Mouse (Mus musculus): ENCODE measurements around the gene Rspry1. TPM values are rescaled to one million over a fixed set of nuclear protein-coding genes. Genes with fewer than 3 reads are reported as not detected.

The Rspry1 gene
- 41.8 and 42.7 TPM in 2 replicates for polyA plus RNA-seq (2016; fragmentation: Nextera tagmentation; extraction: Ambion mirVana)

- Histone ChIP-seq H3K27ac (peak within 1 kb of the TSS; percentile 97), H3K9me3 (no peaks in the 10 kb centered on the region), H3K4me3 (peak within 1 kb of the TSS; percentile 99), H3K27me3 (ENCODE audit: insufficient read depth, poor library complexity, severe bottlenecking) (no peaks in the 10 kb centered on the region), H3K36me3 (no peaks in the 10 kb centered on the region; the same call in 1 of the 2 replicates), H3K4me1 (replicated peaks) (peaks cover 26% of the 10 kb centered on the region)
- under 1% methylated on average over 55 of the region's 55 CpGs for WGBS
- peak; percentile 100 for DNase-seq (ENCODE audit: low spot score)
Observed at GRCm38 (mm10) chr8:94601607-94602385, at the start of gene Rspry1, which contains the start of gene Fam192a. Gene Rspry1, plus strand, starts transcription at chr8:94601937. Gene Fam192a, minus strand, starts transcription at chr8:94601997.

GRCm38 (mm10) chr8:94552696-94553095 lies 49.0 kb upstream of the Rspry1 start:
- Histone ChIP-seq H3K9me3 (no peaks in the 10 kb centered on the region), H3K27me3 (ENCODE audit: insufficient read depth, poor library complexity, severe bottlenecking) (peaks cover 33% of the 10 kb centered on the region), H3K36me3 (no peaks in the 10 kb centered on the region), H3K4me1 (replicated peaks) (peaks cover 55% of the 10 kb centered on the region), H3K4me3 (no peak overlapping the region), H3K27ac (peak overlapping the region; percentile 87)
- 84% methylated on average over 2 of the region's 2 CpGs for WGBS
- DNase-seq (ENCODE audit: low spot score): no peak

- Histone ChIP-seq H3K4me3 (no peak overlapping the region), H3K4me1 (replicated peaks) (peaks cover 38% of the 10 kb centered on the region), H3K9me3 (no peaks in the 10 kb centered on the region), H3K27me3 (ENCODE audit: insufficient read depth, poor library complexity, severe bottlenecking) (peaks cover 38% of the 10 kb centered on the region), H3K27ac (no peak overlapping the region), H3K36me3 (no peaks in the 10 kb centered on the region)
- 87% methylated on average over 3 of the region's 3 CpGs for WGBS
- no peak for DNase-seq (ENCODE audit: low spot score)
Observed at GRCm38 (mm10) chr8:94557281-94557680, 44.5 kb upstream of the Rspry1 start.

- H3K27ac ChIP-seq: no peak overlapping the region
- no peaks in the 10 kb centered on the region for H3K9me3 ChIP-seq
- no peaks in the 10 kb centered on the region for H3K36me3 ChIP-seq
- H3K4me3 ChIP-seq: 0 out of 2 replicates have a peak overlapping the region, but pooled peaks have one; percentile 5
- peaks cover 32% of the 10 kb centered on the region for H3K27me3 ChIP-seq (ENCODE audit: insufficient read depth, poor library complexity, severe bottlenecking)
- peak; percentile 56 for DNase-seq (ENCODE audit: low spot score)
- 24% methylated on average over 5 of the region's 5 CpGs for WGBS
- peaks cover 36% of the 10 kb centered on the region for H3K4me1 ChIP-seq (replicated peaks)
Observed at GRCm38 (mm10) chr8:94561256-94561655, 40.5 kb upstream of the Rspry1 start.

- H3K4me1 ChIP-seq (replicated peaks): peaks cover 46% of the 10 kb centered on the region
- no peak for DNase-seq (ENCODE audit: low spot score)
- H3K9me3 ChIP-seq: no peaks in the 10 kb centered on the region
- no peak overlapping the region for H3K4me3 ChIP-seq
- H3K36me3 ChIP-seq: no peaks in the 10 kb centered on the region
- no peak overlapping the region for H3K27ac ChIP-seq
- H3K27me3 ChIP-seq (ENCODE audit: insufficient read depth, poor library complexity, severe bottlenecking): peaks cover 29% of the 10 kb centered on the region
Observed at GRCm38 (mm10) chr8:94564421-94564820, 37.3 kb upstream of the Rspry1 start.

- H3K27ac ChIP-seq: peak overlapping the region; percentile 75; the same call in 1 of the 2 replicates
- no peak overlapping the region for H3K4me3 ChIP-seq
- H3K36me3 ChIP-seq: no peaks in the 10 kb centered on the region
- DNase-seq (ENCODE audit: low spot score): no peak
- peaks cover 48% of the 10 kb centered on the region for H3K4me1 ChIP-seq (replicated peaks)
- H3K27me3 ChIP-seq (ENCODE audit: insufficient read depth, poor library complexity, severe bottlenecking): peaks cover 29% of the 10 kb centered on the region
- no peaks in the 10 kb centered on the region for H3K9me3 ChIP-seq
- WGBS: 81% methylated on average over 6 of the region's 6 CpGs
Observed at GRCm38 (mm10) chr8:94566033-94566432, 35.7 kb upstream of the Rspry1 start.

- H3K9me3 ChIP-seq: no peaks in the 10 kb centered on the region
Observed at GRCm38 (mm10) chr8:94566446-94567158, 35.1 kb upstream of the Rspry1 start.

GRCm38 (mm10) chr8:94567159-94567849 lies 34.4 kb upstream of the Rspry1 start:
- peaks cover 8% of the 10 kb centered on the region; the same call in 1 of the 2 replicates for H3K36me3 ChIP-seq
- 56% methylated on average over 8 of the region's 8 CpGs for WGBS
- peak; percentile 39 for DNase-seq (ENCODE audit: low spot score)
- H3K27me3 ChIP-seq (ENCODE audit: insufficient read depth, poor library complexity, severe bottlenecking): peaks cover 26% of the 10 kb centered on the region
- H3K4me3 ChIP-seq: peak overlapping the region; percentile 28
- H3K4me1 ChIP-seq (replicated peaks): peaks cover 36% of the 10 kb centered on the region
- H3K9me3 ChIP-seq: no peaks in the 10 kb centered on the region
- peak overlapping the region; percentile 75 for H3K27ac ChIP-seq

More at GRCm38 (mm10) chr8:94566446-94567158, 35.1 kb upstream of the Rspry1 start:
- H3K36me3 ChIP-seq: peaks cover 1% of the 10 kb centered on the region; the same call in 1 of the 2 replicates
- 61% methylated on average over 15 of the region's 15 CpGs for WGBS
- peaks cover 42% of the 10 kb centered on the region for H3K4me1 ChIP-seq (replicated peaks)
- H3K27ac ChIP-seq: peak overlapping the region; percentile 75
- peaks cover 29% of the 10 kb centered on the region for H3K27me3 ChIP-seq (ENCODE audit: insufficient read depth, poor library complexity, severe bottlenecking)
- no peak for DNase-seq (ENCODE audit: low spot score)
- peak overlapping the region; percentile 28; the same call in 1 of the 2 replicates for H3K4me3 ChIP-seq

GRCm38 (mm10) chr8:94568098-94568497 lies 33.6 kb upstream of the Rspry1 start:
- H3K27me3 ChIP-seq (ENCODE audit: insufficient read depth, poor library complexity, severe bottlenecking): peaks cover 18% of the 10 kb centered on the region
- WGBS: 90% methylated on average over 8 of the region's 8 CpGs
- peaks cover 36% of the 10 kb centered on the region for H3K4me1 ChIP-seq (replicated peaks)
- H3K9me3 ChIP-seq: no peaks in the 10 kb centered on the region
- H3K36me3 ChIP-seq: peaks cover 15% of the 10 kb centered on the region
- H3K4me3 ChIP-seq: no peak overlapping the region
- peak overlapping the region; percentile 2; the same call in 1 of the 2 replicates for H3K27ac ChIP-seq
- no peak for DNase-seq (ENCODE audit: low spot score)

- Histone ChIP-seq H3K36me3 (peaks cover 29% of the 10 kb centered on the region), H3K27me3 (ENCODE audit: insufficient read depth, poor library complexity, severe bottlenecking) (0 out of 2 replicates have a peak, but pooled peaks cover 5% of the 10 kb centered on the region), H3K9me3 (no peaks in the 10 kb centered on the region), H3K4me3 (no peak overlapping the region), H3K4me1 (replicated peaks) (peaks cover 36% of the 10 kb centered on the region), H3K27ac (no peak overlapping the region)
- no peak for DNase-seq (ENCODE audit: low spot score)
- 69% methylated on average over 1 of the region's 1 CpGs for WGBS
Observed at GRCm38 (mm10) chr8:94569419-94569818, 32.3 kb upstream of the Rspry1 start.

GRCm38 (mm10) chr8:94571896-94572295 lies 29.8 kb upstream of the Rspry1 start:
- Histone ChIP-seq H3K4me1 (replicated peaks) (peaks cover 20% of the 10 kb centered on the region), H3K36me3 (peaks cover 53% of the 10 kb centered on the region), H3K27me3 (ENCODE audit: insufficient read depth, poor library complexity, severe bottlenecking) (no peaks in the 10 kb centered on the region), H3K4me3 (no peak overlapping the region), H3K9me3 (no peaks in the 10 kb centered on the region), H3K27ac (no peak overlapping the region)
- no peak for DNase-seq (ENCODE audit: low spot score)
- 80% methylated on average over 2 of the region's 2 CpGs for WGBS

- 89% methylated on average over 16 of the region's 16 CpGs for WGBS
- peaks cover 78% of the 10 kb centered on the region for H3K36me3 ChIP-seq
- no peaks in the 10 kb centered on the region for H3K9me3 ChIP-seq
- no peak for DNase-seq (ENCODE audit: low spot score)
- no peak overlapping the region for H3K4me3 ChIP-seq
- peaks cover 5% of the 10 kb centered on the region; the same call in 1 of the 2 replicates for H3K4me1 ChIP-seq (replicated peaks)
- no peak overlapping the region for H3K27ac ChIP-seq
- no peaks in the 10 kb centered on the region for H3K27me3 ChIP-seq (ENCODE audit: insufficient read depth, poor library complexity, severe bottlenecking)
Observed at GRCm38 (mm10) chr8:94574159-94574907, 27.4 kb upstream of the Rspry1 start.
